Mouse (Mus musculus) kidney, embryonic 15.5 days (tissue): ENCODE results near the gene Tapbpl. TPM values are rescaled to one million over a fixed set of nuclear protein-coding genes. Genes with fewer than 3 reads are reported as not detected.

ENCODE experiments used
- ATAC-seq: fragments of 200-750 bp; cut with Nextera tagmentation; replicated peaks from 2 replicates; pipeline ENCODE4 v1.8.0; 2017; ENCODE audit warnings: moderate TSS enrichment; ENCODE audit not compliant: low FRiP score
- H3K27ac ChIP-seq: fragments of 300-500 bp; sonication (generic); 2 replicates; pipeline ENCODE4 v1.5.1; 2015; ENCODE audit warnings: mild to moderate bottlenecking, inconsistent platforms
- H3K27me3 ChIP-seq: fragments of 300-500 bp; sonication (generic); 2 replicates; pipeline ENCODE4 v1.6.1; 2015; ENCODE audit warnings: inconsistent platforms
- H3K36me3 ChIP-seq: fragments of 300-500 bp; sonication (generic); 2 replicates; pipeline ENCODE4 v1.6.1; 2015; ENCODE audit warnings: inconsistent platforms
- H3K4me1 ChIP-seq: fragments of 300-500 bp; sonication (generic); 2 replicates; pipeline ENCODE4 v1.6.1; 2015; ENCODE audit warnings: inconsistent platforms
- H3K4me2 ChIP-seq: fragments of 300-500 bp; sonication (generic); 2 replicates; pipeline ENCODE4 v1.6.1; 2015; ENCODE audit warnings: moderate library complexity, mild to moderate bottlenecking, inconsistent platforms
- H3K4me3 ChIP-seq: fragments of 300-500 bp; sonication (generic); replicated peaks from 2 replicates; pipeline ENCODE4 v1.5.1; 2015; ENCODE audit warnings: mild to moderate bottlenecking, inconsistent platforms
- H3K9ac ChIP-seq: fragments of 300-500 bp; sonication (generic); 2 replicates; pipeline ENCODE4 v1.6.1; 2015; ENCODE audit warnings: mild to moderate bottlenecking, inconsistent platforms
- H3K9me3 ChIP-seq: fragments of 300-500 bp; sonication (generic); replicated peaks from 2 replicates; pipeline ENCODE4 v1.6.1; 2016; ENCODE audit warnings: inconsistent platforms
- WGBS: fragments of 180-500 bp; shearing (Covaris S2); methylation state at CpG from one replicate; pipeline ENCODE4 v1.1.7; 2015; ENCODE audit warnings: mixed read lengths; 5-methylcytosine and 5-hydroxymethylcytosine counted together
- polyA plus RNA-seq: library from polyadenylated mRNA; unstranded; fragments of >200 nt; fragmentation: Nextera tagmentation; extraction: Ambion mirVana; gene quantifications from 2 replicates; pipeline ENCODE4 v1.2.1, GENCODE M21; 2015

The Tapbpl gene
- polyA plus RNA-seq, 1 experiment from 2014 or later: 6.1 TPM

DNA sequence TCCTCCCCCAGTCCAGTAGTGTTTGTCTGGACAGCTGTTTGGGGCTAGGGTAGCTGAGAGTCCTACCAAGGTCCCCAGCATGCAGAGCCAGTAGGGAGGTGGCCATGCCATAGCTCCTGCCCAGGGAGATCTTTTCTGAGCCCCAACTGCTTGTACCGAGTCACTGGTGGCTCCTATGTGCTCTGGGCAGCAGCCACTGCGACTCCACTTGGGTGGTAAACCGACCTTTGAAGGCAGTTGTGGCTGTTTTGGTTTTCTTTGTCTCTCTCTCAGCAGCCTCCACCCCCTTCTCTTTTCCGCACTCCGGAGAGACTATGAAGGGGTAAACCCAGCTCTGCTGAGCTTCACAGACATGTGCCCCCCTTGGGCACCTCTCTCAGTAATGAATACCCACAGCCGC, 5.1 kb upstream of the Tapbpl start, which contains the start of gene Cd27:
Gene Cd27, minus strand, starts transcription at position 229 of the 400 bp plus-strand sequence.
- no peaks in the 10 kb centered on the region for H3K27me3 ChIP-seq
- H3K36me3 ChIP-seq: no peaks in the 10 kb centered on the region
- H3K27ac ChIP-seq: no peak within 1 kb of the TSS
- ATAC-seq: no peak
- H3K4me2 ChIP-seq: no peak within 1 kb of the TSS
- no peak within 1 kb of the TSS for H3K4me3 ChIP-seq
- H3K4me1 ChIP-seq: peaks cover 18% of the 10 kb centered on the region
- no peaks in the 10 kb centered on the region for H3K9me3 ChIP-seq
- 36% methylated on average over 6 of the region's 6 CpGs for WGBS
- no peak within 1 kb of the TSS for H3K9ac ChIP-seq

DNA sequence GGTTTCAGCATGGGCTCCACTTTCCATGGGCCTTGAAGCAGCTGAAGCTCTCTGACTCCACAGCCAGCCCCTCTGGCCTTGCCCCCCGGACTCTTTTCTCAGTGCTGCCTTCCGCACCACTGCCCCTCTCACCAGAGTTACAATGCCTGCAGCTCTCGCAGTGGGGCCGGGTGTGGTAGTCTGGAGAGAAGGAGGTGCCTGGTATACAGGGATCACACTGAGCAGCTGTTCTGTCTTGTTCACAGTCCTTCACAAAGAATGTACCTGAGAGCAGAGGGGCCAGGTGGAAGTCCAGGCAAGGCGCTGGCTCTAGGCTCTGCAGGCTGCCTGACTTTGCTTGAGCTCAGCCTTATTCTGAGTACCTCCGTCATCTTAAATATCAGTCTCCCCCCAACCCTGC, 4.7 kb upstream of the Tapbpl start:
- Histone ChIP-seq H3K27me3 (no peaks in the 10 kb centered on the region), H3K4me3 (no peak overlapping the region), H3K9ac (no peak overlapping the region), H3K4me2 (no peak overlapping the region), H3K36me3 (no peaks in the 10 kb centered on the region), H3K4me1 (peaks cover 23% of the 10 kb centered on the region), H3K27ac (no peak overlapping the region), H3K9me3 (no peaks in the 10 kb centered on the region)
- ATAC-seq: no peak; the same call in 1 of the 2 replicates
- 68% methylated on average over 6 of the region's 6 CpGs for WGBS

DNA sequence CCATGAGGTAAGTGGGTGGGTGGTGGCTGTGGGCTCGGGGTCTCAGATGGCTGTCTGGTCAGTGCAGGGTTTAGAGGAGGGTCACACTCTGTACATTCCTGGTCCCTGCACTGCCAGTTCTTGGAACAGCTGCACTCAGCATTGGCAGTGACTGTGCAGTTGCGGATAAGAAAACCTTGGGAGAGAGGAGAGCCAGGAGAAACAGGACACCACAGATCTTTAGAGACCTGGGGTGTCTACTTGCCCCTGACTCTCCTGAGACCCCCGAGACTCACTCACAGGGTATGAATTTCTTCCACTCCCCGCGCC, 2.8 kb upstream of the Tapbpl start:
- Histone ChIP-seq H3K9me3 (no peaks in the 10 kb centered on the region), H3K4me3 (no peak overlapping the region), H3K4me2 (no peak overlapping the region), H3K9ac (no peak overlapping the region), H3K36me3 (no peaks in the 10 kb centered on the region), H3K4me1 (peaks cover 32% of the 10 kb centered on the region), H3K27ac (0 out of 2 replicates have a peak overlapping the region, but pooled peaks have one; percentile 18), H3K27me3 (no peaks in the 10 kb centered on the region)
- no peak for ATAC-seq
- 59% methylated on average over 5 of the region's 5 CpGs for WGBS

DNA sequence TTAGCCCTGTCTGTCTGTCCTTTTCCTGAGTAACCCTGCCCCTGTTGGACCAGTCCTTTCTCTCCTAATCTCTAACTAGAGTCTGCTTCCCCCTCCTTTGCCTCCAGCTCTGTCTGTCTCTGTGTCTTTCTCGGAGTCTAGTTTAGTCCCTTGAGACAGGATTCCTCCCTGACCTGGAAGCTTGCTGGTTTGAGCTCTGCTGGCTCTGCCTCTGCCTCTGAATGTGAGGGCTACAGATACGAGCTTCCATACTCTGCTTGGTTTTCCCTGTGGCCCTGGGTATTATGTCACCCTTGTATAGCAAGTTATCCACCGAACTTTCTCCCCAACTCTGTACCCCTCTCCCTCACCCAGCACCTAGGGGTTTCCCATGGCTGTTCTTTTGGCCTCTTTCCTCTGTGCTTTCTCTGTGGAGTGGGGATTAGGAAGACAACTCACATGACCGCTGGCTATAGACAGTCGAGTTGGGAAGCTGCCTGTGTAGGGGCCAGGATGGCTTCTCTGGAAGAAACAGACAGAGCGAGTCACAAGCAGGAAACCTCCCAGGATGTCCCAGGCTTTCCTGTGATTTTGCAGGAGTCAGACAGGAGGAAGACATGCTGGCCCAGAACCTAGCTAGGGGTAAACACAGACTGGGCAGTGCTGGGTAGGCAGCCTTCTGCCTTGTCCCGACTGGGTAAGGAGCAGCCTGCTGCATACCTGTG, 2.3 kb upstream of the Tapbpl start:
- Histone ChIP-seq H3K4me3 (no peak overlapping the region), H3K9me3 (no peaks in the 10 kb centered on the region), H3K4me1 (peaks cover 32% of the 10 kb centered on the region), H3K9ac (no peak overlapping the region), H3K36me3 (no peaks in the 10 kb centered on the region), H3K27me3 (no peaks in the 10 kb centered on the region), H3K27ac (0 out of 2 replicates have a peak overlapping the region, but pooled peaks have one; percentile 18), H3K4me2 (no peak overlapping the region)
- no peak for ATAC-seq
- 63% methylated on average over 7 of the region's 7 CpGs for WGBS

DNA sequence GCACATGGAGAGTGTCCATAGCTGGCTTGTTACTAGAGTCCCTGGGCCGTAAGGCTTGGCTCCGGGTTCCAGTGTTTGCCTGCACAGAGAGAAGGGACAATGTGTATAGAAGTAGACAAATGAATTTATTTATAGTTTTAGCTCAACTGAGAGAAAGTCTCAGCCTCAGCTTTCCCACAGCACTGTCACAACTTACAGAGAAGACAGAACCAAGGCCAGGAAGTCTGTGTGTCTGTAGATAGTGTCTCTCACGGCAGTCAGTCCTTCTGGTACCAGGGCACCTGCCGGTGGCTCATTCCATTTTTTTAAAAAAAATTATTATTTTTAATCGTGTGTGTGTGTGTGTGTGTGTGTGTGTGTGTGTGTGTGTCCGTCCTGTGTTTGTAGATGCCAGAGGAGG, 856 bp upstream of the Tapbpl start:
- Histone ChIP-seq H3K4me2 (peak overlapping the region; percentile 96; the same call in 1 of the 2 replicates), H3K4me1 (peaks cover 36% of the 10 kb centered on the region), H3K27me3 (no peaks in the 10 kb centered on the region), H3K4me3 (no peak overlapping the region), H3K9ac (no peak overlapping the region), H3K9me3 (no peaks in the 10 kb centered on the region), H3K36me3 (no peaks in the 10 kb centered on the region), H3K27ac (no peak overlapping the region)
- no peak for ATAC-seq
- 75% methylated on average over 6 of the region's 6 CpGs for WGBS

DNA sequence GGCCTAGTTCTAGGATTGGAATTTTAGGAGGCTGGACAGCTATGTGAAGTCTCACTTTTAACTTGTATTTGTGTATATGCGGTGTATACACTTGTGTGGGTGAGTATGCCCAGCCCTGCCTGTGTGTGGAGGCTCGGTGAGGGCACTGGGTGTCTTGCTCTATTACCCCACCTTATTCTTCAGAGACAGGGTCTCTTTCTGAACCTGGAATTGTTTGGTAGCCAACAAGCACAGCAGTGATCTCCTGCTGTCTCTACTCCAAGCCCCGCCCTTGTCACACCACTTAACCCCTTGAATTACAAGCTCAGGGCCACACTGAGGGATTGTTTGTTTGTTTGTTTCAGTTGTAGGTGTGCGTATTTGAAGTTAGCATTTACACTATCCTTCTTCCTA, 381 bp upstream of the Tapbpl start:
- H3K4me1 ChIP-seq: peaks cover 36% of the 10 kb centered on the region
- peak overlapping the region; percentile 96 for H3K4me2 ChIP-seq
- H3K27ac ChIP-seq: peak overlapping the region; percentile 73; the same call in 1 of the 2 replicates
- ATAC-seq: no peak
- peak overlapping the region; percentile 55 for H3K4me3 ChIP-seq
- no peaks in the 10 kb centered on the region for H3K9me3 ChIP-seq
- H3K9ac ChIP-seq: peak overlapping the region; percentile 72
- H3K36me3 ChIP-seq: no peaks in the 10 kb centered on the region
- WGBS: 58% methylated on average over 4 of the region's 4 CpGs
- no peaks in the 10 kb centered on the region for H3K27me3 ChIP-seq

DNA sequence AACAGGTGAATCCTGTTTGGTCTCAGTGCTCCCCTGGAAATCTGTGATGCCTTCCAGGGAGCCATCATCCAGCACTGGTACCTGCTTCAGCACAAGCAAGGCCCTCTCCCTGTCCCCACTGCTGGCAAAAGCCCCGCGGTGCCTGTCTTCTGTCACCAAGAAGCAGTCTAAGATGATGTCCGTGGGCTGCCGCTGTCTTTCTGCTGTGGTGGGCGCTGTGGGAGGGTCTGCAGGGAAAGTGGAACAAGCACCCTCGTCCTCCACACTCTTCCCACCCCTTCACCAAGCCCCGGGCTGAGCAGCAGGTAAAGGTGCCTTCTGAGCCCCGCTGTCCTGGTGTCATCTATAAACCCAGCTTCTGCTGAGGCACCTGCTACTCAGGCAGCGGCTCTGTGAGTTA, 1.1 kb downstream of the Tapbpl start:
- H3K36me3 ChIP-seq: no peaks in the 10 kb centered on the region
- WGBS: 68% methylated on average over 9 of the region's 9 CpGs
- H3K4me1 ChIP-seq: peaks cover 36% of the 10 kb centered on the region
- no peak overlapping the region for H3K27ac ChIP-seq
- no peak overlapping the region for H3K9ac ChIP-seq
- H3K27me3 ChIP-seq: no peaks in the 10 kb centered on the region
- H3K4me2 ChIP-seq: peak overlapping the region; percentile 96
- no peak for ATAC-seq
- no peak overlapping the region for H3K4me3 ChIP-seq
- H3K9me3 ChIP-seq: no peaks in the 10 kb centered on the region

DNA sequence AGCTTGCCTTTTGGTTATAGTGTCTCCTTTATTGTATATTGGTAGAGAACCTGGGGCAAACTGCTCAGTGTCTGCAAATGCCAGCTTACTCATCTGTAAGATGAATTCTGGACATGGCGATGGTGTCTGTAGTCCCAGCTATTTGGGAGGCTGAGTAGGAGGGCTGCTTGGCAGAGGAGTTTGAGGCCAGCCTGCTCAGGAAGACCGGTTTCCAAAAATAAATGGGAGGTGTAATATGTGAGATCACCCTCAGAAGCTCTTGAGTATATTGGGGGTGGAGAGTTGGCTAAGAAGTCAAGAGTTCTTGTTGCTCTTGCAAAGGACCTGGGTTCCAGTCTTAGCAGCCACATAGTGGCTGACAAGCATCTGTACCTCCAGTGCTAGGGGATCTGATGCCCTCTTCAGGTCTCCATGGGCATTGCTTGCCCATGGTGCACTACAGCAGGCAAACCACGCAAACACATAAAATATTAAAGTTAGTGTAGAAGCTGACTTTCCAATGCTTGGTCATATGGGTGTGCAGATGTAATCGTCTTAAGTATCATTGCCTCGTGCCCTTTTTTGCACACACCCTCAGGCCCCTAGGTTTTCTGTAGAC, 6.0 kb downstream of the Tapbpl start:
- no peak overlapping the region for H3K9ac ChIP-seq
- H3K27me3 ChIP-seq: no peaks in the 10 kb centered on the region
- peaks cover 15% of the 10 kb centered on the region for H3K4me1 ChIP-seq
- peaks cover 5% of the 10 kb centered on the region; the same call in 1 of the 2 replicates for H3K36me3 ChIP-seq
- H3K4me3 ChIP-seq: no peak overlapping the region
- WGBS: 80% methylated on average over 5 of the region's 5 CpGs
- no peak overlapping the region for H3K27ac ChIP-seq
- no peak for ATAC-seq
- H3K9me3 ChIP-seq: no peaks in the 10 kb centered on the region
- H3K4me2 ChIP-seq: no peak overlapping the region

DNA sequence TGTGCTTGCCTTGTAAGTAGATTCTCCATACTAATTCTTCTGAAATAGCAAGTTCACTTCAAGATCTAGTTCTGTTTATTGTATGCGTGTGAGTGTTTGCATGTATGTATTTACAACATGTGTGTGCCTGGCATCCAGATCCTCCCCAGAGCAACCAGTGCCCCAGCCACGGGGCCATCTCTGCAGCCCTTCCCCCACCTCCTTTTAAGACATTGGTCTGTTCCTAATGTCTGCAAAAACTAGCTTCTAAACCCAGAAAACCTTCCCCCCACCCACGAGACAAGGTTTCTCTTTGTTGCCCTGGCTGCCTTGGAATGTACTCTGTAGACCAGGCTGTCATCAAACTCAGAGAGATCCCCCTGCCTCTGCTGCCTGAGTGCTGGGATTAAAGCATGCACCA, 9.1 kb downstream of the Tapbpl start:
- ATAC-seq: no peak
- Histone ChIP-seq H3K9ac (no peak overlapping the region), H3K4me2 (no peak overlapping the region), H3K4me1 (0 out of 2 replicates have a peak, but pooled peaks cover 3% of the 10 kb centered on the region), H3K36me3 (peaks cover 9% of the 10 kb centered on the region; the same call in 1 of the 2 replicates), H3K9me3 (no peaks in the 10 kb centered on the region), H3K27me3 (no peaks in the 10 kb centered on the region), H3K4me3 (no peak overlapping the region), H3K27ac (no peak overlapping the region)
- WGBS: 84% methylated on average over 3 of the region's 3 CpGs

DNA sequence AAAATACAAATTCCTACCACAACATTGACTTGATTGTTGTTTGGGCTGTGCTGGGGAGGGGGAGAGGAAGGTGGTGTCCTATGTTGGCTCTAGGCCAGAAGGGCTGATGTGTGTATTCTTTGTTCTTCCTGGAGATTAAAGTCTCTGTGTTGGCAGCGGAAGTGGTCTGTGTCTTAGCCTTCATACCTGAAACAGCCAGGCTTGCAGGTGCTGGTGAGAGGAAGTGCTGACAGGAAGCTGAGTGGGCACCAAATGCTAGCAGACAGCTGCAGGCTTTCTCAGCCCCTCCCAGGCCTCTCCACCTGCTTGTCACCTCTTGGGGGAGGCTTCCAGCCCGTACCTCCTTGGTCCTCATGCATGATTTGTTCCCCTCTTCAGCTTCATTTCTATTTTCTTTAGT, 9.5 kb downstream of the Tapbpl start:
- H3K4me3 ChIP-seq: no peak overlapping the region
- H3K9me3 ChIP-seq: no peaks in the 10 kb centered on the region
- peaks cover 3% of the 10 kb centered on the region; the same call in 1 of the 2 replicates for H3K4me1 ChIP-seq
- H3K27me3 ChIP-seq: no peaks in the 10 kb centered on the region
- 52% methylated on average over 2 of the region's 2 CpGs for WGBS
- H3K36me3 ChIP-seq: peaks cover 9% of the 10 kb centered on the region; the same call in 1 of the 2 replicates
- no peak overlapping the region for H3K27ac ChIP-seq
- H3K4me2 ChIP-seq: no peak overlapping the region
- H3K9ac ChIP-seq: no peak overlapping the region
- ATAC-seq: no peak

DNA sequence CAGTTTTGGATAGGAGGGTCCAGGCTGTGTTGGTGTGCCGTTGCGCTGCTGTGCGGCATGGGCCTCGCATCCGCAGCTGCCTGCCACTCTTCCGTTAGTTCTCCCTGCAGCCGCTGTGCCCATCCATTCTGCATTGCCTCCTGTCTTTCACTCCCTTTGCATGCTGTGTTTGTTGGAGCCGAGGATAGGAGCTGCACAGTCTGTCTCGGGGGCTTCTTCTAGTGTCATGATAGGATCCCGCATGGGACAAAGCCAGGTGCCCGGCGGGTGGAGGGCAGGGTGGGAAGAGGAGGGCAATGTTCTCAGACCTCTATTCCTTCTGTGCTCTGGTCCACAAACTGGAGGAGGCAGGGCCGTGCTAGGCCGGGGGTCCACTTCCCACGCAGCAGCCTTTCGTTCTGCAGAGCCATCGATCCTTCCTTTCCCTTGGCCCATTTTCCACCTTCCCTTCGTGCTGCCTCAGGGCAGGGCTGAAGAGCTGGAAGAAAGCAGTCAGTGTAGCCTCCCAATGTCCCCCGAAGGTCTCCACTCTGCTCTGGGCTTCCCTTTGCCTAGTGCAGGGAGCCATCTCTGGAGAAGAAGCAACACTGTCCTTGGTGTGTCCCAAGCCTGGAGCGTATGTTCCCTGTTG, 10.4 kb downstream of the Tapbpl start:
- H3K9ac ChIP-seq: no peak overlapping the region
- H3K27me3 ChIP-seq: no peaks in the 10 kb centered on the region
- no peaks in the 10 kb centered on the region for H3K9me3 ChIP-seq
- no peak for ATAC-seq
- no peak overlapping the region for H3K4me2 ChIP-seq
- peaks cover 9% of the 10 kb centered on the region; the same call in 1 of the 2 replicates for H3K36me3 ChIP-seq
- 0 out of 2 replicates have a peak overlapping the region, but pooled peaks have one; percentile 5 for H3K27ac ChIP-seq
- 91% methylated on average over 20 of the region's 20 CpGs for WGBS
- H3K4me3 ChIP-seq: no peak overlapping the region
- peaks cover 13% of the 10 kb centered on the region for H3K4me1 ChIP-seq

DNA sequence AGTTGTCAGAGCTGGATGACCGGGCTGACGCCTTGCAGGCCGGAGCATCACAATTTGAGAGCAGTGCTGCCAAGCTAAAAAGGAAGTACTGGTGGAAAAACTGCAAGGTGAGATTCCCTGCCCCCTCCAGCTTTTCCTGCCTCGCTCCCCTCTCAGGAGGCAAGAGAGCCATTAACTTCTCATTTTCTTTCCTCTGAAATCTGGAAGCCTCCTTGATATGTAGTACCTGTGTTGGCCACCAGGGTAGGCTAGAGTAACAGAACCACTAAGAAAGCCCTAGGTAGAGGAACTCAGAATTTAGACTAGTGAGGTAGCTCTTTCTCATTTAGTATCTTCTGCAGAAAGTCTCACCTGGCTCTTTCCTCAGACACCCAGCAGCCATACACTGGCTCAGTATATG, 12.7 kb downstream of the Tapbpl start:
- H3K9me3 ChIP-seq: no peaks in the 10 kb centered on the region
- ATAC-seq: no peak
- peaks cover 18% of the 10 kb centered on the region for H3K4me1 ChIP-seq
- H3K4me3 ChIP-seq: no peak overlapping the region
- H3K9ac ChIP-seq: no peak overlapping the region
- peaks cover 2% of the 10 kb centered on the region; the same call in 1 of the 2 replicates for H3K27me3 ChIP-seq
- 0 out of 2 replicates have a peak, but pooled peaks cover 4% of the 10 kb centered on the region for H3K36me3 ChIP-seq
- no peak overlapping the region for H3K27ac ChIP-seq
- 73% methylated on average over 4 of the region's 4 CpGs for WGBS
- H3K4me2 ChIP-seq: no peak overlapping the region
